Mouse (Mus musculus) hindbrain, postnatal 0 days (tissue): ENCODE data around the gene Sucla2. TPM values are rescaled to one million over a fixed set of nuclear protein-coding genes. Genes with fewer than 3 reads are reported as not detected.
"Not testable (repeated sequence)": the region's sequence is repeated elsewhere in the genome, so short reads cannot be mapped to it uniquely, and the experiment has no call there.

Experiments
- ATAC-seq: fragments of 200-750 bp; cut with Nextera tagmentation; 2 replicates; pipeline ENCODE4 v1.8.0; 2017; ENCODE audit warnings: mild to moderate bottlenecking, moderate TSS enrichment, moderate library complexity
- DNase-seq: peaks from one replicate; pipeline ENCODE4 v3.0.0-alpha.2; 2015; ENCODE audit warnings: low spot score
- H3K27ac ChIP-seq: fragments of 300-500 bp; sonication (generic); 2 replicates; pipeline ENCODE4 v1.5.1; 2014; ENCODE audit warnings: mild to moderate bottlenecking
- H3K27me3 ChIP-seq: fragments of 300-500 bp; sonication (generic); 2 replicates; pipeline ENCODE4 v1.6.1; 2014; ENCODE audit warnings: low read length, mixed read lengths; ENCODE audit not compliant: insufficient read depth
- H3K36me3 ChIP-seq: fragments of 300-500 bp; sonication (generic); 2 replicates; pipeline ENCODE4 v1.6.1; 2014; ENCODE audit warnings: low read length, mixed read lengths; ENCODE audit not compliant: insufficient read depth
- H3K4me1 ChIP-seq: fragments of 300-500 bp; sonication (generic); 2 replicates; pipeline ENCODE4 v1.6.1; 2014; ENCODE audit warnings: antibody characterized with exemption, low read length, mixed read lengths; ENCODE audit not compliant: insufficient read depth
- H3K4me2 ChIP-seq: fragments of 300-500 bp; sonication (generic); 2 replicates; pipeline ENCODE4 v1.6.1; 2014; ENCODE audit warnings: low read depth, mild to moderate bottlenecking, low read length, moderate library complexity, mixed read lengths
- H3K4me3 ChIP-seq: fragments of 300-500 bp; sonication (generic); 2 replicates; pipeline ENCODE4 v1.5.1; 2014; ENCODE audit warnings: low read length
- H3K9ac ChIP-seq: fragments of 300-500 bp; sonication (generic); replicated peaks from 2 replicates; pipeline ENCODE4 v1.6.1; 2014; ENCODE audit warnings: mild to moderate bottlenecking, low read length, moderate library complexity, mixed read lengths
- H3K9me3 ChIP-seq: fragments of 300-500 bp; sonication (generic); 2 replicates; pipeline ENCODE4 v1.6.1; 2016; ENCODE audit warnings: low read length, mixed read lengths
- CTCF ChIP-seq: IDR thresholded peaks from 2 replicates; pipeline ENCODE4 v1.5.1; 2016; ENCODE audit warnings: antibody characterized with exemption, control low read depth, low read depth
- WGBS: fragments of 180-500 bp; shearing (Covaris S2); extraction: QIAGEN DNeasy Blood & Tissue Kit; methylation state at CpG from one replicate; pipeline ENCODE4 v1.1.7; 2014; 5-methylcytosine and 5-hydroxymethylcytosine counted together
- polyA plus RNA-seq: library from polyadenylated mRNA; unstranded; fragments of >200 nt; fragmentation: Nextera tagmentation; extraction: Ambion mirVana; gene quantifications from 2 replicates; pipeline ENCODE4 v1.2.1, GENCODE M21; 2015
- total RNA-seq: library from RNA; depleted of rRNA; stranded (reverse); fragments of >200 nt; gene quantifications from 2 replicates; pipeline ENCODE4 v1.2.3, GENCODE M21; 2014

Sucla2 gene
- total and polyA plus RNA-seq, 2 experiments from 2014 or later = 65.4 to 157 TPM

DNA sequence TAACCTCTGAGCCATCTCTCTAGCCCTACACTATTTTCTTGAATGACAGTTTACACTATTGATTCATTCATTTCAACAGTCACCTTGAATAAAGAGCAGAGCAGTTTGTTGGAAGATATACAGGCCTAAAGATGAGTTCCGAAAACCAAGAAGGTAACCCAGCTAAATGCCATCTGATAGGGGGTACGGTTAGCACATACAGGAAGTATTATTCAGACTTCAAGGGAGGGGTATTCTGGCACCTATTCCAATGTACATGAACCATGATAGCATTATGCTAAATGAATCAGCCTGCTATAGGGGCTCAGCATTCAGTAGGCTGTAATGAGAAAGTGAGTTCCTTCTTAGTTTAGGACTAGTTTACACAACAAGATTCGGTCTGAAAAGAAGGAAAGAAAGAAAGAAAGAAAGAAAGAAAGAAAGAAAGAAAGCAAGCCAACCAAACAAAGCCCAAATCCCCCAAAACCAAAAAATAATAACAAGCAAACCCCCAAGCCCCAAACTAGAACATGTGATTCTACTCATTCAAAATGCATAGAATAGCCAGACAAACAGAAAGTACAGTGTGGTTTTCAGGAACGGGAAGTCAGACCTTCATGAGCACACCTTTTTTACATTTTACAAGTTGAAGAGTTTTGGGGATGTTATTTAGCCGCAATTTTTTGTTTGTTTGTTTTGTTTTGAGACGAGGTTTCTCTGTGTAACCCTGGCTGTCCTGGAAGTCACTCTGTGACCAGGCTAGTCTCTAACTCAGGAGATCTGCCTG is 16.3 kb upstream of the Sucla2 start:
- Histone ChIP-seq H3K4me1 (peaks cover 7% of the 10 kb centered on the region), H3K9ac (no peak overlapping the region), H3K9me3 (no peaks in the 10 kb centered on the region), H3K27ac (no peak overlapping the region), H3K27me3 (no peaks in the 10 kb centered on the region), H3K4me3 (no peak overlapping the region), H3K4me2 (no peak overlapping the region), H3K36me3 (peaks cover 6% of the 10 kb centered on the region; the same call in 1 of the 2 replicates)
- WGBS = 97% methylated on average over 6 of the region's 6 CpGs
- TF ChIP-seq CTCF = no peak
- no peak for ATAC-seq
- no peak for DNase-seq

DNA sequence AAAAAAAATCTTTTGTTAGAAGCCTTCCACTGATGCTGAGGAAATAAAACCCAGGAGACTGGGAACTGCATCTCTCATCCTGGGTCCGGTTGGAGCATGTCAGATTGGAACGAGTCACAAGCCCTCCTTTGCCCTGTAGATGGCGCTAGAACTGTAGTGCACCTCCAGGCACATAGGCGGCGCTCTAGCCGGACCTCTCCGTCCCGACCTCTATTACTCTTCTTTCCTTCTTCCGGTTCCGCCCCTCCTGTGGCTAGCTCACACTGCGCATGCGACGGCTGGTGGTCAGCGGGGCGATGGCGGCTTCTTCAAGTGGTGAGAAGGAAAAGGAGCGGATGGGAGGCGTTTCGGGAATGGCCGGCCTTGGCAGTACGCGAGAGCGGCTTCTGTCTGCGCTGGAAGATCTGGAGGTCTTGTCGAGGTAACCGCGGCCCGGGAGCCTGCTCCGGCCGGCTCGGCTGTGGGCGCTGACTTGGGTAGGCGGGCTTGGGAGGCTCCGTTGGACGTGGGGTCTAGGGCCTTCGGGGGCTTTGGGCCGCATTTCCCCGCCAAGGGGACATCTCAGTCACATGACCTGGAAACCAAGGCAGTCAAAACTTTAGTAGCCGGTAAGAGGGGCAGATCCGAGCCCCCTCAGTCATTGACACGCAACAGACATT is 15.2 kb upstream of the Sucla2 start, which contains the start of gene Med4:
Gene Med4 (plus strand): TSS at position 261 of the 659 bp plus-strand sequence.
- H3K9me3 ChIP-seq = no peaks in the 10 kb centered on the region
- peak; percentile 100 for TF ChIP-seq CTCF
- DNase-seq = peak; percentile 96
- peak within 1 kb of the TSS; percentile 97 for H3K4me2 ChIP-seq
- peak within 1 kb of the TSS; percentile 66 for H3K27ac ChIP-seq
- ATAC-seq = peak; percentile 98
- peaks cover 6% of the 10 kb centered on the region; the same call in 1 of the 2 replicates for H3K36me3 ChIP-seq
- H3K27me3 ChIP-seq = no peaks in the 10 kb centered on the region
- H3K4me1 ChIP-seq = peaks cover 7% of the 10 kb centered on the region
- H3K4me3 ChIP-seq = peak within 1 kb of the TSS; percentile 96
- peak within 1 kb of the TSS; percentile 84 for H3K9ac ChIP-seq
- under 1% methylated on average over 40 of the region's 41 CpGs for WGBS

DNA sequence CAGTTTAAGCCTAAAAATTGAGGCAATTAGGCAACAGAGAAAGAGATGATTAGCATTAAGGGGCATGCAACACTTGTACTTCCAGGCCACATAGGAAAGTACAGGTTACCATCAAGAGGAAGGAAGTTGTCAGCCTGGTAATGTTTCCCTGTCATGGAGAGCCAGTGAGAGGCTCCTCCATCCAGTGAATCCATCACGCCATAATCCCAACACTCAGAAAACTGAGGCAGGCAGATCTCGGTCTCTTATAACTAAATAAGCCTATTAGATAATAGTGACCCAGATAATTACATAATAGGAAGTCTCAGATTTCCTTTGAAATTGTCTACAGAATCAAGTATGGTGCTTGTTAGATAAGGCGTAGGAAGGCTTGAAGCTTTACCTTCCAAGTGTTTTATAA is 983 bp upstream of the Sucla2 start:
- Histone ChIP-seq H3K4me1 (no peaks in the 10 kb centered on the region), H3K4me3 (no peak overlapping the region), H3K9me3 (no peaks in the 10 kb centered on the region), H3K27me3 (no peaks in the 10 kb centered on the region), H3K4me2 (peak overlapping the region; percentile 34), H3K9ac (no peak overlapping the region), H3K36me3 (no peaks in the 10 kb centered on the region), H3K27ac (no peak overlapping the region)
- WGBS = 81% methylated on average over 3 of the region's 3 CpGs
- no peak for TF ChIP-seq CTCF
- ATAC-seq = no peak
- DNase-seq = no peak

DNA sequence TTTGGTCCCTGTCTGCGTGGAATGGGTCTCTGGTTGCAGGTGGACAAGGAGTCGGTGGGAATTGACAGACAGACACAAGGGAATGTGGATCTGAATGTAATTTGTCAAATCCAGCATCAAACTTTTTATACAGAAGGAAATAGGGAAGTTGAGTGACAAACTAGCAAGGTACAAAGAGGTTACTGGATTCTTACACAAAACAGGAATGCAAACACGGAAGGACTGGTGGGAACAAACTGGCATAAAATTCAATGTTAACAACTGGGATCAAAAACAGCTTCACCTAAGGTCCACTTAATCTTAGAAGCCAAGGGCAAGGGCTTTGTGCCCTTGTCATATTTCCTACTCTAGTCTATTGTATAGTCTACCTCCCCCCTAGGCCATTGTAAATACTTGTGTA is 3.5 kb downstream of the Sucla2 start:
- H3K27ac ChIP-seq, H3K4me1 ChIP-seq, ATAC-seq, DNase-seq, H3K36me3 ChIP-seq, H3K9me3 ChIP-seq, H3K9ac ChIP-seq, H3K4me2 ChIP-seq, H3K4me3 ChIP-seq, H3K27me3 ChIP-seq: not testable (repeated sequence)
- 91% methylated on average over 3 of the region's 3 CpGs for WGBS

DNA sequence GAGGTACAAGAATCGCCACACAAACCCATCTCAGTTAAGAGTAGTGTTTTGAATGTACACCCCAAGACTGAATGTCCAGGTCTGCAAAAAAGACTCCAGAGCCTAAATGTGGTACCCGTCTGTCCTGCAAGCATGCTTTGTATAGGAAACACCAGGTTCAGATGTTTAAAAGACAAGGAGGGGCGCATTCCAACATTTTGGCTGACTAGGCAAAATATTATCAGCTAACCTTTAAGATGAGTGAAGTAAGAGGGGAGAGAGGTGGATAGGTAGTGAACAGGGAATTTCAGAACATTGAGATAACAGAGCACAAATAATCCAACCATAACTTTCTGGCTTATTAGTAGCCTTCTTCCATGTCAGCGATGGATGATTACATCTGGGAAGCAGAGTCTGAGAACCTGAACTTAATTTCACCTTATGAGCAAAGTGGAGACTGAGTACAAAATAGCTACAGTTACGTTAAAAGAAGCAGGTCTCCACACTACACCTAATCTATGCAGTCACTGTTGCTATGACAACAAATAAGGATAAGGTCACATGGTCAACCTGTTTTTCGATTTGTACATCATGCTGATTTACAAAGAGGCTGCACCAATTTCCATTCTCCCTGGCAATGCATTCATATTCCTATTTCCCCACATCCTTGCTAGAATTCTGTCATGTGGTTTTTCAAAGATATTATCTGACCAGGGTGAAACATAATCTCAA is 8.8 kb downstream of the Sucla2 start:
- Histone ChIP-seq H3K27ac (no peak overlapping the region), H3K9ac (no peak overlapping the region), H3K4me1 (no peaks in the 10 kb centered on the region), H3K36me3 (no peaks in the 10 kb centered on the region), H3K4me3 (no peak overlapping the region), H3K9me3 (no peaks in the 10 kb centered on the region), H3K4me2 (no peak overlapping the region), H3K27me3 (no peaks in the 10 kb centered on the region)
- no peak for TF ChIP-seq CTCF
- 69% methylated on average over 6 of the region's 6 CpGs for WGBS
- ATAC-seq (peak; percentile 58; the same call in 1 of the 2 replicates), DNase-seq (no peak)

DNA sequence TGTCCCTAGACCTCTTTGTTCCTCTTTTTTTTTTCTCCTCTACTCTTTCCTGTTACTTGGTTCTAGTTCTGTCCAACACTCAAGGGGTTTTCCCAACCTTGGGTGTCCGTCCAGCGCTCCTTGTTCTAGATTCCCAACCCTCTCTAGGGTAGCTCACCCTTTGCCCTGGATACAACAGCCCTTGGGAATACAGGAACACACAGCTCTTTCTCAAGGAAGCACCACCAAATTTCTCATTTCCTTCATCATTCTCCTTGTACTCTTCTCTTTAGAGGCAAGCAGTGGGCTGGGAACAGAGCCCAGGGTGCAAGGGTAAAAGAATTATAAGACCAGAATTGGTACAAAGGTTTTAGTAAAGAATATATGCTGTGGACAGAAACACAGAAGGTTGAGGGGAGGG is 10.5 kb downstream of the Sucla2 start:
- Histone ChIP-seq H3K4me1 (no peaks in the 10 kb centered on the region), H3K4me2 (no peak overlapping the region), H3K4me3 (no peak overlapping the region), H3K27me3 (no peaks in the 10 kb centered on the region), H3K36me3 (no peaks in the 10 kb centered on the region), H3K9ac (no peak overlapping the region), H3K27ac (no peak overlapping the region), H3K9me3 (no peaks in the 10 kb centered on the region)
- no peak for TF ChIP-seq CTCF
- DNase-seq = no peak
- ATAC-seq = no peak
- WGBS = 90% methylated on average over 2 of the region's 2 CpGs
